12 mouse cellular contexts compared by ENCODE assay signal in genomic region chr1:153317486-153318260, GRCm38 (mm10). TPM values are rescaled to one million over a fixed set of nuclear protein-coding genes. Genes with fewer than 3 reads are reported as not detected.
DNase-seq lines count a peak whose midpoint lies in the region; ATAC-seq and TF ChIP-seq lines count a peak whose summit lies in the region.
"Had no signal": no experiment of that assay in that cellular context is flagged by ENCODE, and none has a peak within 500 bp of the region (broad histone marks: within the 10 kb centered on the region; RNA-seq: fewer than 3 reads in every experiment).

No protein-coding gene starts in this region.

- whole genome bisulfite sequencing in midbrain, embryonic 11.5 days, result 79% methylated on average over 16 of the region's 16 CpGs
- WGBS in midbrain, postnatal 0 days, result 82% methylated on average over 16 of the region's 16 CpGs
- WGBS in heart, postnatal 0 days, result 49% methylated on average over 16 of the region's 16 CpGs
- 59% methylated on average over 16 of the region's 16 CpGs for WGBS in stomach, embryonic 15.5 days

- H3K9ac ChIP-seq in midbrain, embryonic 11.5 days (ENCODE audit: low read length), result no peak overlapping the region
- H3K9ac ChIP-seq in midbrain, postnatal 0 days (replicated peaks; ENCODE audit: low read length, poor library complexity, severe bottlenecking), result no peak overlapping the region
- no peak overlapping the region for H3K9ac ChIP-seq in heart, postnatal 0 days (replicated peaks; ENCODE audit: low read depth, low read length)
- no peak overlapping the region for H3K9ac ChIP-seq in stomach, embryonic 15.5 days
- H3K9ac ChIP-seq: liver, embryonic 15.5 days had no signal

- H3K4me1 ChIP-seq in midbrain, embryonic 11.5 days (ENCODE audit: control insufficient read depth, insufficient read depth, low read length), result peaks cover 7% of the 10 kb centered on the region
- H3K4me1 ChIP-seq in midbrain, postnatal 0 days (ENCODE audit: insufficient read depth, low read length), result no peaks in the 10 kb centered on the region
- peaks cover 57% of the 10 kb centered on the region for H3K4me1 ChIP-seq in heart, postnatal 0 days (ENCODE audit: control insufficient read depth, insufficient read depth)
- peaks cover 26% of the 10 kb centered on the region for H3K4me1 ChIP-seq in stomach, embryonic 15.5 days

- peak; percentile 95 for DNase-seq in heart, adult 11 months
- DNase-seq in heart, postnatal 36 days, result no peak
- DNase-seq in midbrain, embryonic 11.5 days (ENCODE audit: low spot score, missing footprints), result peak; percentile 80
- no peak for DNase-seq in midbrain, postnatal 0 days (ENCODE audit: low spot score)
- no peak for DNase-seq in heart, postnatal 0 days (ENCODE audit: low spot score)
- no peak for DNase-seq in thymus, postnatal 10 days (ENCODE audit: low spot score in 2 of 2)
- DNase-seq: cerebellum, postnatal 10 days had no signal

- no peak for ATAC-seq in midbrain, embryonic 11.5 days (ENCODE audit: low FRiP score)
- no peak for ATAC-seq in midbrain, postnatal 0 days (ENCODE audit: low FRiP score)
- ATAC-seq in heart, postnatal 0 days (ENCODE audit: insufficient read depth, low read depth), result no peak
- no peak for ATAC-seq in stomach, embryonic 15.5 days (ENCODE audit: insufficient read depth, low FRiP score, low read depth)
- ATAC-seq in monocyte, adult 5-6 weeks (replicated peaks; ENCODE audit: insufficient number of reproducible peaks, low FRiP score, low TSS enrichment, poor library complexity, severe bottlenecking), result no peak
- ATAC-seq: forebrain, embryonic 14.5 days; hindbrain, postnatal 0 days had no signal

- intact Hi-C loops in heart, postnatal 36 days (cut with DNase I), result loop anchor here (5.0 kb wide), 1 partner anchor 50 kb away; no protein-coding TSS in a partner anchor

- TF ChIP-seq CTCF in midbrain, postnatal 0 days (IDR thresholded peaks at IDR 0.05), result no peak
- TF ChIP-seq CTCF in heart, postnatal 0 days (IDR thresholded peaks at IDR 0.05; ENCODE audit: low read depth), result no peak

- no peaks in the 10 kb centered on the region for H3K9me3 ChIP-seq in midbrain, embryonic 11.5 days (ENCODE audit: control insufficient read depth, low read length)
- no peaks in the 10 kb centered on the region for H3K9me3 ChIP-seq in midbrain, postnatal 0 days (ENCODE audit: low read length)
- H3K9me3 ChIP-seq in heart, postnatal 0 days (replicated peaks; ENCODE audit: control insufficient read depth, low read length), result no peaks in the 10 kb centered on the region
- H3K9me3 ChIP-seq in stomach, embryonic 15.5 days, result no peaks in the 10 kb centered on the region; the same call in 1 of the 2 replicates
- H3K9me3 ChIP-seq: liver, embryonic 15.5 days had no signal

- H3K4me2 ChIP-seq in midbrain, embryonic 11.5 days, result no peak overlapping the region
- H3K4me2 ChIP-seq in midbrain, postnatal 0 days (ENCODE audit: low read depth, low read length, poor library complexity, severe bottlenecking), result no peak overlapping the region
- no peak overlapping the region for H3K4me2 ChIP-seq in heart, postnatal 0 days (ENCODE audit: low read depth, low read length)
- H3K4me2 ChIP-seq in stomach, embryonic 15.5 days, result no peak overlapping the region
- H3K4me2 ChIP-seq: liver, embryonic 15.5 days had no signal

- TF ChIP-seq EP300 in heart, postnatal 0 days (IDR thresholded peaks at IDR 0.05; ENCODE audit: low read depth), result no peak

- H3K27ac ChIP-seq in midbrain, embryonic 11.5 days (ENCODE audit: low read depth, low read length), result no peak overlapping the region
- no peak overlapping the region for H3K27ac ChIP-seq in midbrain, postnatal 0 days (ENCODE audit: low read depth, low read length)
- peak overlapping the region; percentile 60 for H3K27ac ChIP-seq in heart, postnatal 0 days (ENCODE audit: low read depth)
- H3K27ac ChIP-seq in stomach, embryonic 15.5 days, result peak overlapping the region; percentile 73
- H3K27ac ChIP-seq: hindbrain, postnatal 0 days; liver, embryonic 15.5 days had no signal

- H3K4me3 ChIP-seq in midbrain, embryonic 11.5 days (ENCODE audit: low read depth, low read length), result no peak overlapping the region
- no peak overlapping the region for H3K4me3 ChIP-seq in midbrain, postnatal 0 days (ENCODE audit: low read depth, low read length)
- no peak overlapping the region for H3K4me3 ChIP-seq in heart, postnatal 0 days (ENCODE audit: low read depth, low read length)
- H3K4me3 ChIP-seq in stomach, embryonic 15.5 days (replicated peaks), result no peak overlapping the region
- H3K4me3 ChIP-seq: liver, embryonic 15.5 days had no signal

- H3K36me3 ChIP-seq in midbrain, embryonic 11.5 days (ENCODE audit: control insufficient read depth, insufficient read depth, low read length), result no peaks in the 10 kb centered on the region
- H3K36me3 ChIP-seq in midbrain, postnatal 0 days (ENCODE audit: insufficient read depth, low read length), result no peaks in the 10 kb centered on the region
- H3K36me3 ChIP-seq in heart, postnatal 0 days (replicated peaks; ENCODE audit: control insufficient read depth, insufficient read depth, low read length), result no peaks in the 10 kb centered on the region
- H3K36me3 ChIP-seq in stomach, embryonic 15.5 days, result peaks cover 3% of the 10 kb centered on the region; the same call in 1 of the 2 replicates
- H3K36me3 ChIP-seq: liver, embryonic 15.5 days had no signal

- H3K27me3 ChIP-seq in midbrain, embryonic 11.5 days (ENCODE audit: control insufficient read depth, insufficient read depth, low read length), result no peaks in the 10 kb centered on the region
- H3K27me3 ChIP-seq in midbrain, postnatal 0 days (ENCODE audit: insufficient read depth, low read length), result no peaks in the 10 kb centered on the region
- H3K27me3 ChIP-seq in heart, postnatal 0 days (ENCODE audit: control insufficient read depth, insufficient read depth, low read length), result no peaks in the 10 kb centered on the region
- H3K27me3 ChIP-seq in stomach, embryonic 15.5 days (replicated peaks), result no peaks in the 10 kb centered on the region
- H3K27me3 ChIP-seq: liver, embryonic 15.5 days had no signal

RNA-seq across cellular contexts. Expression of gene Lamc1, which starts 14.9 kb away (rescaled TPM):
- 100 to 1,000 TPM; 139 to 176 TPM for total RNA-seq in heart, postnatal 36 days (2021)
- polyA plus RNA-seq in midbrain, embryonic 11.5 days (2014; fragmentation: Nextera tagmentation; extraction: Ambion mirVana), result 24.6 and 26.5 TPM in 2 replicates
- total RNA-seq in midbrain, postnatal 0 days (2014; rRNA removed), result 40.6 and 46.1 TPM in 2 replicates
- polyA plus RNA-seq in midbrain, postnatal 0 days (2015; fragmentation: Nextera tagmentation; extraction: Ambion mirVana), result 11.5 and 12.0 TPM in 2 replicates
- 186 and 215 TPM in 2 replicates for total RNA-seq in heart, postnatal 0 days (2014; rRNA removed; ENCODE audit: low replicate concordance)
- 55.9 and 62.8 TPM in 2 replicates for polyA plus RNA-seq in heart, postnatal 0 days (2015; fragmentation: Nextera tagmentation; extraction: Ambion mirVana)
- 62.9 and 64.0 TPM in 2 replicates for polyA plus RNA-seq in stomach, embryonic 15.5 days (2015; fragmentation: Nextera tagmentation; extraction: Ambion mirVana)
- 0.67 to 4.7 TPM (median 1.4 TPM) in 3 replicates for total RNA-seq in monocyte, adult 5-6 weeks (2017)

Comparison
In these comparisons a context has a peak if more than half of its experiments do, and no peak if none do; other contexts are left out.
1. DNase-seq: peak in heart, adult 11 months (single experiment) and midbrain, embryonic 11.5 days (single experiment); none in heart, postnatal 36 days (0 of 2), midbrain, postnatal 0 days (single experiment), heart, postnatal 0 days (single experiment) and thymus, postnatal 10 days (0 of 2).
2. H3K27ac ChIP-seq: peak in heart, postnatal 0 days (single experiment) and stomach, embryonic 15.5 days (single experiment); none in midbrain, embryonic 11.5 days (single experiment) and midbrain, postnatal 0 days (single experiment).